Mouse (Mus musculus): ENCODE results near the gene H2-T23.
"Not testable (repeated sequence)": the region's sequence is repeated elsewhere in the genome, so short reads cannot be mapped to it uniquely, and the experiment has no call there.

- not testable (repeated sequence) for TF ChIP-seq CTCF (IDR thresholded peaks at IDR 0.05; ENCODE audit: borderline replicate concordance, extremely low read depth, insufficient read depth, insufficient read length); POLR2A (IDR thresholded peaks at IDR 0.05; ENCODE audit: borderline replicate concordance, extremely low read depth, insufficient read depth, insufficient read length, poor library complexity, severe bottlenecking)
Measured at GRCm38 (mm10) chr17:36057927-36058326, 25.3 kb upstream of the H2-T23 start.
